Mouse (Mus musculus): ENCODE measurements around the gene Grap2.

DNA sequence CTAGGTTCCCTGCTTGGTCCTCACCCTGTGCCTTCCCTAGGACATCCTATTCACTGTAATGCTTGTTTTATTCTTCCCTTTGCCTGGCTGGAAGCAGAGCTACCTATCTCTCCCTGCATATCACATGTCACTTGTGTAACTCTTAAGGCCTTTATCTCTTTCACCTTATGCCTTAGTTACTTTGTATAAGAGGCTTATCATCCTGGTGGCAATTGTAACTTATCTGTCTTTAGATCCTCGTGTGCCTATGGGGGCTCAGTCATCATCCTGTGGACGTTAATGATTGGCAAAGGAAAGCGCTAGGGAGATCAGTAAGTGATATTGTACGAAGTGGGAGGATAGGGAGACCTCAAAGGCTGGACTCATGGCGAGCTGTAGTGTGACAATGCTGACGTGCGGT, 116.1 kb downstream of the Grap2 start:
- TF ChIP-seq CTCF (IDR thresholded peaks at IDR 0.05; ENCODE audit: borderline replicate concordance, insufficient read depth, low read depth, low read length) (no peak), POLR2A (IDR thresholded peaks at IDR 0.05; ENCODE audit: borderline replicate concordance, insufficient read depth, low read length) (no peak)
